ENCODE assay signal across 8 mouse cellular contexts in the genomic region with DNA sequence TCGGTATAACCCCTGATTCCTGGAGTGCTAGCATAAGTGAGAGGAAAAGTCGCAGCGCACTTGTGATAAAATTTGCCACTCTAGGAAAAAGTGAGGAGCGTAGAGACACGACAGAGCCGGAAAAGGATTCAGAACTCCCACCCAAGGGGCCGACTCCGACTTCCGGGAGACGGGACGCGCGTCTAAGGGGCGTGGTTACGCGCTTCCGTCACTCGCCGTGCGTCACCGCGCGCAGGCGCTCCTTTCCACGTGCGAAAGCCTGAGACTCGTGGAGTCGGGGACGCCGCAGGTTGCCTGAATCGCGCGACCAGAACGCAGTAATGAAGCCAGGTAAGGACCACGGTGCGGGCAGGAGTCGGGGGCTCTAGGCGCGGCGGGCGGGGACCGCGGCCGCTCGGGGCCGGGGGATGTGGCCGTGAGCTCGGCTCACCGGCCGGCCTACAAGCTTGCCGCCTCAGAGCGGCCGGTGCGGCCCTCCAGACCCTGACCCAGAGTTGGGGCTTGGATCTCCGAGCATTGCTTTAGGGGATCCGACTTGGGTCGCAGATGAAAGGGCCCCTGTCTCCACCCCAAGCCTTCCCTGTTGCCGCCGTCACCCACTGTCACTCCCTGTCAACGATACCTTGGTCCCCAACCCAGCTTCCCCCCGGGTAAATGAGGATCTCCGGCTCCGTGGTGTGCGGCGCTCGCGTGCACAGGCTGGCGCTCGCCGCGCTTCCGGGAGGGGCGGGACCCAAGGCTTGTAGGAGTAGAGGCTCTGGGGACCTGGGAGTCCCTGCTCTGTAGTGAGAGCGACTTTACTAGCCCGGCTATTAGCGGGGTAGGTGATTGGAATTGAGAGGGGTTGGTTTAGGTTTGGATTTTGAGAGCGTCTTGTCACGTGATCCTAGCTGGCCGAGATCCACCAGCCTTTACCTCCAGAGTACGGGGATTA. TPM values are rescaled to one million over a fixed set of nuclear protein-coding genes. Genes with fewer than 3 reads are reported as not detected.
DNase-seq lines count a peak whose midpoint lies in the region; ATAC-seq and TF ChIP-seq lines count a peak whose summit lies in the region.

A gene (plus strand): TSS at position 222 of the 934 bp plus-strand sequence.

- WGBS in forebrain, embryonic 14.5 days = under 1% methylated on average over 80 of the region's 80 CpGs
- WGBS in neural tube, embryonic 15.5 days = 1% methylated on average over 77 of the region's 80 CpGs

- no peak for TF ChIP-seq CTCF in ES-Bruce4 (IDR thresholded peaks at IDR 0.05; ENCODE audit: low read depth, low read length)

- intact Hi-C loops in heart, postnatal 14 days (cut with DNase I) = loop anchor here (5.0 kb wide), 1 partner anchor 117 kb away; a partner anchor contains a TSS

- peak within 1 kb of the TSS; percentile 94 for H3K4me3 ChIP-seq in ES-Bruce4 (ENCODE audit: low read depth, low read length)
- H3K4me3 ChIP-seq in forebrain, embryonic 14.5 days (ENCODE audit: low read depth, low read length) = peak within 1 kb of the TSS; percentile 73
- peak within 1 kb of the TSS; percentile 95 for H3K4me3 ChIP-seq in neural tube, embryonic 15.5 days (replicated peaks)

- peak; percentile 97 for DNase-seq in forebrain, embryonic 14.5 days (ENCODE audit: low spot score)
- peak; percentile 92 to 94 for DNase-seq in heart, postnatal 14 days
- DNase-seq in layer of hippocampus, adult 11-12 months (ENCODE audit: low spot score) = peak; percentile 93
- peak; percentile 90 to 93 for DNase-seq in lung, adult 18-20 months
- peak; percentile 92 for DNase-seq in testis, postnatal 14 days (ENCODE audit: low spot score)

- H3K27me3 ChIP-seq in ES-Bruce4 (ENCODE audit: control insufficient read depth, insufficient read depth, low read length, poor library complexity, severe bottlenecking) = no peaks in the 10 kb centered on the region
- no peaks in the 10 kb centered on the region for H3K27me3 ChIP-seq in forebrain, embryonic 14.5 days (replicated peaks; ENCODE audit: control insufficient read depth, insufficient read depth, low read length)
- no peaks in the 10 kb centered on the region for H3K27me3 ChIP-seq in neural tube, embryonic 15.5 days (replicated peaks)

- no peaks in the 10 kb centered on the region for H3K9me3 ChIP-seq in ES-Bruce4 (replicated peaks; ENCODE audit: control insufficient read depth, insufficient read depth, low read length, poor library complexity, severe bottlenecking)
- no peaks in the 10 kb centered on the region for H3K9me3 ChIP-seq in forebrain, embryonic 14.5 days (replicated peaks; ENCODE audit: control insufficient read depth, low read length)
- H3K9me3 ChIP-seq in neural tube, embryonic 15.5 days (replicated peaks) = no peaks in the 10 kb centered on the region

- peak within 1 kb of the TSS; percentile 93 for H3K9ac ChIP-seq in ES-Bruce4 (ENCODE audit: low read depth, poor library complexity, severe bottlenecking)
- H3K9ac ChIP-seq in forebrain, embryonic 14.5 days (ENCODE audit: low read length) = peak within 1 kb of the TSS; percentile 58
- peak within 1 kb of the TSS; percentile 70 for H3K9ac ChIP-seq in neural tube, embryonic 15.5 days (replicated peaks)

- H3K27ac ChIP-seq in ES-Bruce4 (ENCODE audit: insufficient read depth, low read length) = no peak within 1 kb of the TSS
- H3K27ac ChIP-seq in forebrain, embryonic 14.5 days (ENCODE audit: low read depth, low read length) = peak within 1 kb of the TSS; percentile 62
- peak within 1 kb of the TSS; percentile 84 for H3K27ac ChIP-seq in neural tube, embryonic 15.5 days (replicated peaks)

- TF ChIP-seq POLR2A in ES-Bruce4 (IDR thresholded peaks at IDR 0.05; ENCODE audit: insufficient read depth, low read length) = peak; percentile 65

- H3K4me1 ChIP-seq in ES-Bruce4 (ENCODE audit: control insufficient read depth, insufficient read depth, low read length) = peaks cover 2% of the 10 kb centered on the region
- peaks cover 17% of the 10 kb centered on the region for H3K4me1 ChIP-seq in forebrain, embryonic 14.5 days (ENCODE audit: control insufficient read depth, insufficient read depth, low read length)
- peaks cover 36% of the 10 kb centered on the region for H3K4me1 ChIP-seq in neural tube, embryonic 15.5 days

- H3K4me2 ChIP-seq in forebrain, embryonic 14.5 days (ENCODE audit: low read length) = peak within 1 kb of the TSS; percentile 56
- H3K4me2 ChIP-seq in neural tube, embryonic 15.5 days = peak within 1 kb of the TSS; percentile 95

- no peaks in the 10 kb centered on the region for H3K36me3 ChIP-seq in ES-Bruce4 (ENCODE audit: control insufficient read depth, insufficient read depth, low read length, poor library complexity, severe bottlenecking)
- H3K36me3 ChIP-seq in forebrain, embryonic 14.5 days (ENCODE audit: control insufficient read depth, insufficient read depth, low read length) = peaks cover under 1% of the 10 kb centered on the region; the same call in 1 of the 2 replicates
- no peaks in the 10 kb centered on the region for H3K36me3 ChIP-seq in neural tube, embryonic 15.5 days

- peak; percentile 77; the same call in 1 of the 2 replicates for ATAC-seq in cerebellum, adult (ENCODE audit: insufficient number of reproducible peaks, low FRiP score, low TSS enrichment)
- ATAC-seq in forebrain, embryonic 14.5 days = peak; percentile 96
- ATAC-seq in neural tube, embryonic 15.5 days (ENCODE audit: low FRiP score) = peak; percentile 94

- no peak for TF ChIP-seq EP300 in ES-Bruce4 (IDR thresholded peaks at IDR 0.05; ENCODE audit: insufficient read depth, low read depth, low read length)

RNA-seq across cellular contexts. Expression of the gene that starts here (rescaled TPM):
- polyA plus RNA-seq in ES-Bruce4 (2011; ENCODE audit: insufficient read depth, insufficient read length, low read depth, missing spikeins) = 441 and 480 TPM in 2 replicates
- 36.0 and 38.3 TPM in 2 replicates for polyA plus RNA-seq in forebrain, embryonic 14.5 days (2014; fragmentation: Nextera tagmentation; extraction: Ambion mirVana)
- 10 to 100 TPM; 31.2 to 37.7 TPM for total RNA-seq in heart, postnatal 14 days (2021)
- 70.8 and 88.2 TPM in 2 replicates for polyA plus RNA-seq in neural tube, embryonic 15.5 days (2015; fragmentation: Nextera tagmentation; extraction: Ambion mirVana)
